Mouse (Mus musculus): ENCODE data around the gene Rgs6.

Rgs6 gene

GRCm38 (mm10) chr12:82588017-82588416 lies at the start of gene Rgs6:
TSS of gene Rgs6 (plus strand) at chr12:82588292.
- DNase-seq, result no peak

GRCm38 (mm10) chr12:82547127-82547526 lies 41.0 kb upstream of the Rgs6 start:
- DNase-seq, result no peak

- no peak for DNase-seq
Observed at GRCm38 (mm10) chr12:82549228-82549627, 38.9 kb upstream of the Rgs6 start.

- DNase-seq, result no peak
Observed at GRCm38 (mm10) chr12:82550076-82550475, 38.0 kb upstream of the Rgs6 start.

DNA sequence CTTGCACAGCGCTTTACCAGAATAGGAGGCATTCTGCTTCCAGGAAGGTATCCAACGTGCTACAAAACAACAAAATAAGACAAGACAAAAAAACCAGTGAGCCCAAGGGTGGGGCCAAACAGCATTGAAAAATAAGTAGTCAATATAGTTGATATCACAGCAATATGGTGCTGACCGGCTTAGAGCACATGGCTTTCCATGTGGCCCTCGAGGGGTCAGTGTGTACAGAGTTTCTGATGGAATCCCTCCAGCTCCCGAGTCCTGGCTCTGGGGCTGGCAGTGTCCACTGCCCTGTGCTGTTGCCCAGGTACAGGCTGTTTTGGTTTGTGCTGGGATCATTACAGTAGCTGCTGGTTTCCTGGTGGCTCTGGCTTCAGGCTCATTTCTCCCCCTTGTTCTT lies 35.7 kb upstream of the Rgs6 start:
- no peak for DNase-seq

- DNase-seq, result no peak
Observed at GRCm38 (mm10) chr12:82562916-82563315, 25.2 kb upstream of the Rgs6 start.

DNA sequence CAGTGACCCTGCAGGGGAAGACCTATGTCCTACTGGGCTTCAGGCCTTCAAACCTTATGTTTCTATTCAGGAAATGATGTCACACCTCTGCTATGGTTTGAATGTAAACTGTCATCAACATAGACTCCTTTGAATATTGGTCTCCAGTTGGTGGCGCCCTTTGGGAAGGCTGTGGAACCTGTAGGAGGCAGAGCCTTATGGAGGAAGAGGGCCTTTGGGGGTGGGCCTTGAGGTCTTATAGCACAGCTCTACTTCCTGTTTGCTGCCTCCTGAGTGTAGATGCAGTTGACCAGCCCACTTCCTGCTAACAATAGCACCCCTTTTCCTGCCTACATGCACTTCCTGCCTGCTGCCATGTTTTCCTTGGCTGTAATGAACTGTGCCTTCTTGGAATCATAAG lies 19.7 kb upstream of the Rgs6 start:
- no peak for DNase-seq

- no peak for DNase-seq
Observed at GRCm38 (mm10) chr12:82572706-82573105, 15.4 kb upstream of the Rgs6 start.

- no peak for DNase-seq
Observed at GRCm38 (mm10) chr12:82586592-82586991, 1.5 kb upstream of the Rgs6 start.

DNA sequence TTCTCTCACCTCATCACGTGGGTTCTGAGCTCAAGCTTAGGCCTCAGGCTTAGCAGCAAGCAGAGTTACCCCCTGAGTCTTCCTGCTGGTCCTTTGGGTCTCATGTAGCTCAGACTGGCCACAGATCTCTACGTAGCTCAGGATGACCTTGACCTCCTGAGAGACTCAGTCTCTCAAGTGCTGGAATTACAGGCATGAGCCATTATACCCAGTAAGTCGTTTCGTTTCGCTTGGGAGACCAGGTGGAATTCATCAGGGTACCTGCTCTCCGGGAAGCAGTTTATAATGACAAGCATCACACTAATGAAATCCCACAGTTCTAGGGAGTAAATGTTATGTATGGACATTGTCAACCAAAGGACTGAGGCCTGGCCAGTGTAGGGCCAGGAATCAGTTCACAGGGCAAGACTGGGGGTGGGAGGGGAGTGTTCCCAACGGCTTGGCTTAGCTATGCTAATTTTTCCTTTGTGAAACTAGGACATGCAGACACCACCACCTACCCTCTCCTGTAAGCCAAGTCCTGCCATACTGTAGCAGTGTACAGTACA lies 670 bp upstream of the Rgs6 start:
- DNase-seq, result no peak

GRCm38 (mm10) chr12:82588846-82589630 lies 946 bp downstream of the Rgs6 start:
- peak; percentile 6 for DNase-seq

DNA sequence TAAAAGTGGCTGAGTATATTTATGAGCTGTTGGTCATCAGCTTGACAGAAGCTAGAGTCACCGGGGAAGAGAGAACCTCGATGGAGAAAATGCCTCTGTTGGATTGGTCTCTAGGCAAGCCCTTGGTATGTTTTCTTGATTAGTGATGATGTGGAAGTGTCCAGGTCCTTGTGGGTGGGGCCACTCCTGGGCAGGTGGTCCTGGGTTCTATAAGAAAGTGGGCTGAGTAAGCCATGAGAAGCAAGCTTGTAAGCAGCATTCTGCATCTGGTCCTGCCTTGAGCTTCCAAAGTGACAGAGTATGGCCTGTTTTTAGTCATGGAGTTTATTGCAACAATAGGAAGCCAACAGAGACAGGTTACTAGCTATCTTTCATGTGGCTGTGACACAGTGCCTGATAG lies 10.9 kb downstream of the Rgs6 start:
- DNase-seq, result no peak

DNA sequence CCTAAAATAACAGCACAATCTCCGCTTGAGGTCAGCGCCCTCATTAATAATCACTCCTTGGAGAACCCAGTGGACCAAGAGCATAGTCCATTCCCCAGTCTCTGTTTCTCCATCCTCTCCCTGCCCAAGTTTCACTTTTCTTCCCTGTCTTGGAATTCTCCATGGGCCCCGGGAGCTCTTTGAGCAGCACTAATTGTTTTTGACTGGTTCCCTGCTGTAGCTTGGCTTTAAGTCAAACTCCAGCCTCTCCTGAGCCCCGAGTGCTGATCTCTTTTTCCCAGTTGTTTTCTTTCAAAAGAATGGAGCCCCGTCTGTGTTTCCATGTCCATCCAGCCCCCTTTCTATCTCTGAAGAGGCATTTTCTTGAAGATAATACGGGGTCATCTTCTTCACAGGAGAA lies 12.3 kb downstream of the Rgs6 start:
- no peak for DNase-seq

- DNase-seq, result no peak
Observed at GRCm38 (mm10) chr12:82602823-82603222, 14.7 kb downstream of the Rgs6 start.

GRCm38 (mm10) chr12:82603308-82603707 lies 15.2 kb downstream of the Rgs6 start:
- DNase-seq, result no peak

DNA sequence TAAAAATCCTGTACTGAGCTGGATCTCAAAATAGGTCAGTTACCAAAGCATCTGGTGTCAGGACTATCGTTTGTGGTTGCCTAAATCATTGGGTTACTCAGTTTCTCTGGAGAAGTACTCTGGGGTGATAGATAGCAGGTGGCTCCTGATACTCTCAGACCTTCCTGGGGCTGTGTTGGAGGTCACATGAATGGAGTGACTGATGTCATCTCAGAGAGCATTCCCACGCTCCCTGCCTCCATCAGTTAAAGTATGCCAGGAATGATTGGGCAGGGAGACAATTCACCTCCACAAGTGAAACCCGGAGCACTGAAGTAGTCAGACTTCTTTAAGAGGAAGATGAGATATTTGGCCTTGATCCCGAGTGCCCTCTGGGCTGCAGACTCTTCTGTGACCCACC lies 15.9 kb downstream of the Rgs6 start:
- DNase-seq, result no peak

DNA sequence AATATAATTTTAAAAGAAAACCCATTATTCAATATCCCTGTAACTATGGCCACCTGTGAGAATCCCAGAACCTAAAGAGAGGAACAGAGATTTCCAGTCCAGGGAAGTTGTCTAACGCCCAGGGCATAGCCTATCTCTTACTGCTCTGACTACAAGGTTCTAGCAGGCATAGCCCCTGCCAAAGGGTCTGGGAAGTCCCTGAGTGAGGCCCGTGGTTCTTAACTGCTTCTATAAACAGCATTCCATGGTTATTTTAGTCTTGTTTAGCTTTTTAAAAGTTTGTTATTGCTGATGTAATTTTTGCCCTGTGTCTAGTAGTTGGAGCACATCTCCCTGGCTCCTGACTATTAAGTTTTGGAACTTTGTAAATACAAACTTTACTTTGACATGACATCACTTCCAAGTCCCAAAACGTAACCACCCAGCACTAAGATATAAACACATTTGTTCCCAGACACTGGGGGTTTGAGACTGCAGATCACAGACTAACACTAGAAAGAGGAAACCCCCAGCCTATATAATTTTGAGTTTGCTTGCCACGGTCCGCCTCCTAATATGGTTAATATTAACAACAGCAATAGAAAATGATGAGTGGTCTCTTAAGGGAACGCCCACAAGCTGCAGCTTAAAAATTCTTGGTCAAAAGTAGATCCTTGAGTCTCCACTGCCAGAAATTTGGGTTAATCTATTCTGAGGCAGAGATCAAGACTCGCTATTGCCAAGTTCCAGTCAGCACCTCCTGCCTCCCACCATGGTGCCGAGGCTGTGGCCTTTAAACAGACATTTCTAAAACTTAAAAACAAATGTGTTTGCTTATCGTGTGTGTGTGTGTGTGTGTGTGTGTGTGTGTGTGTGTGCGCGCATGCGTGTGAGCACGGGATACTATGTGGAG lies 24.9 kb downstream of the Rgs6 start:
- DNase-seq, result no peak

DNA sequence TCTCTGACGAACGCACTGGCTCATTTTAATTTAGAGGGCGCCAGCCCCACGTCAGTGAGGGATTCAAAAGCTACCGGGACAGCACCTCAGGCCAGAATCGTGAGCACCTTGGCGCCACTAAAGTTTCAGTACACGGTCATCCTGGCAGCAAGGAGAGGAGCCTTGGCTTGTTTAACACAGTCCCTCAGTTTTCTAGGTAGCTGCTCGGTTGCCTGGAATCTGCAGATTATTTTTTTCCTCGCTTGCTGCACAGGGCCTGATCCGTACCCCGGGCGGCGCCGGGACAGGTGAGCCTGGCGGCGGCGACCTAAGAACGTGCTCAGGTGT lies 28.4 kb downstream of the Rgs6 start:
- DNase-seq, result no peak

DNA sequence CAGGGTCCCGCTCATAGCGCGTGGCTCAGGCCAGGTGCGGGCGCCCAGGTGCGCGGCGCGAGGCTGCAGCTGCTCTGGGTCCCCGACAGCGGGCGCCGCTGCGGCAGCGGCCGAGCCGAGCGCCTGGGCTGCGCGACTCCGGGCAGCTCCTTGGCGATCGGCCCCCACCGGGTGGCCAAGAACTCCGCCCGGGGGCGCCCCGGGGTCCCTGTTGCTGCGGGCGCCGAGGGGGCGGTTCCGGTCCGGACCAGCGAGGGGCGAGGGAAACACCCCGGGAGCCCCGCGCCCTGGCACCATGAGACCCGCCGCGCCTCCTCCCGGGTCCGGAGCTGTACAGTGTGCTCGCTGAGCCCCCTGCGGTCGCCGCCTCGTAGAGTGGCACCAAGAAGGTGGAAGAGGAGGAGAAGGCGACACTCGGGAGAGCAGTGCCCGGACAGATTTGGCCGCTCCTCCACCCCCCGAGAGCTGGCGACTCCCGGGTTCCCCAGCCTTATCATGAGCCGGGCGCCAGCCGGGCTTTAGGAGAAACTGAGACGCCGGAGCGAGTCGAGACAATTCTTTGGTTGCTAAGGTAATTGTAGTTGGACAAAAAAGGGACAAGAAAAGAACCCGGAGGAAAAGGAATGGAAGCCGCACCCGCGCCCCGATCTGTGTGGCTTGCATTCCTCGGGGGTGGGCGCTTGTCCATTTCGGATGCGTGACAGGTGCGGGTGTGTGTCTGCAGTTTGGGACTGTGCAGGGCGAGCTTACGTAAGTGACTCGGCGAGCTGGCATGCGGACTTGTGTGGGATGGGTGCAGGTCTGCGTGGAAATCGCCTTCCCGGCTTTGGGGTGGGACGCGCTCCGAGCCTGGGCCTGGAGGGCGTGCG lies 29.0 kb downstream of the Rgs6 start:
- peak; percentile 22 for DNase-seq

DNA sequence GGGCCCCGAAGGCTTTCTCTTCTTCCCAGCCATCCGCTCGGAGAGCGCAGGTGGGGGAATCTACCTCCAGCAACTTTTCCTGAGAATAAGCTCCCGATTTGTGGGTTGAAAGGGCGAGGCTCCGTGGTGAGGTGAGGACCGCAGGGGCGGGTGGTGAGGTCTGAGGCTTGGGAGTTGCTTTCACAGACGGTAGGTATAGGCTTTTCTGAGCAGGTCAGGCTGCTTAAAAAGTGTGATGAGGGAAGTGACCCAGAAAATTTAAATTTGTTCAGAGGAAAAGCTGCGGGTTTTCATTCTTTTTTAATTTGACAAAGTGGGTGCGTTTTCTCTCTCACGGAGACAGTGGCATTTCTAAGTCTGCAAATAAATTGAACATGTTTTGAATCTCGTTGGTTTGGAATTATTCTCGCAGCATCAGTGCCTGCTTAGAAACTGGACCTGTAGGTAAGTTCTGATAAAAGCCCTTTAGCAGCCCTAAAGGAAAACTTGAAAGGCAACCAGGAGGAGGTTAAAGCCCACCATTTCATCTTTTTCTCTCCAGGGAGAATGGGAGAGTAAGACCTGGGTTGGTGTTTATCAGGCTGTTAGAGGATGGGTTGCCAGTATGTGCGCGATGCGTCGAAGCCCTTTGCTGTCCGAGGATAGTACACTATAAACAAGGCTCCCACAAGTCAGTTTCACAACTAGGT lies 29.7 kb downstream of the Rgs6 start:
- no peak for DNase-seq

DNA sequence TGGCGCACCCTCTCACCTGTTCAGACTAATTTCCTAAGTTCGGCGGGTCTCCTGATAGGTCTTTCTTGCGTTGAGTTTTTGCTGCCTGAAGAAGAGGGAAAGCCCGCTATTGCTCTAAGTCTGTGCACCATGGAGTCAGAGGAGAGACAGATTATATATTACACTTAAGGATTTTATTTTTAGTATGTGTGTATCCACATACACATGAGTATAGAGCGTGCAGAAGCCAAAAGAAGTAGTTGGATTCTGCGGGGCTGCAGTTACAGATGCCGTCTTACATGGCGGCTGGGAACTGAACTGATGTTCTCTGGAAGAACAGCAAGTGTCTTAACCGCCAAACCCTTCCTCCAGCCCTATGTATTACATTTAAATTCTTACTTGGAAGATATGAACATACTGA lies 52.3 kb downstream of the Rgs6 start:
- DNase-seq, result no peak

DNA sequence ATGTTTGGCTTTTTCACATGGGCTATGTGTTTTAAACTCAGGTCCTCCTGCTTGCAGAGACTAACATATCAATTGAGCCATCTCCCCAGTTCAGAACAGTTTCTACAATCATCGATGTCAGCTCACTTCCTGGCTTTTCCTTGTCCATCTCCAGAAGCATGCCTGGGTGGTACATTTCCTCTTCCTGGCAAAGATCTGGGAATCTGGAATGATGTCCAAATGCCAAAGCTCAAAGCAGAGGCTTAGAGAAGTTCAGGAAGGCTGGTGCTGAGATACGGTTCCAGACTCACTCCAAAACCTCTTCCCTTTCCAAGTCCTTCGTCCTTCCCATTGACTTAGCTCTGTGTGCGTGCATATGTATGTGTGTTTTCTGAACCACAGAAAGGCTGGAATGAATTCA lies 59.8 kb downstream of the Rgs6 start:
- DNase-seq, result no peak
